Mouse (Mus musculus) bone marrow macrophage, adult 2 months (primary cell): ENCODE results near the gene Hormad2.

Experiments
- CTCF ChIP-seq: IDR thresholded peaks from 2 replicates; pipeline ENCODE4 v1.5.1; 2012; ENCODE audit warnings: low read depth, mild to moderate bottlenecking, low read length, moderate library complexity
- POLR2A ChIP-seq: IDR thresholded peaks from 2 replicates; pipeline ENCODE4 v1.6.1; 2012; ENCODE audit warnings: mild to moderate bottlenecking, low read depth, low read length, borderline replicate concordance

DNA sequence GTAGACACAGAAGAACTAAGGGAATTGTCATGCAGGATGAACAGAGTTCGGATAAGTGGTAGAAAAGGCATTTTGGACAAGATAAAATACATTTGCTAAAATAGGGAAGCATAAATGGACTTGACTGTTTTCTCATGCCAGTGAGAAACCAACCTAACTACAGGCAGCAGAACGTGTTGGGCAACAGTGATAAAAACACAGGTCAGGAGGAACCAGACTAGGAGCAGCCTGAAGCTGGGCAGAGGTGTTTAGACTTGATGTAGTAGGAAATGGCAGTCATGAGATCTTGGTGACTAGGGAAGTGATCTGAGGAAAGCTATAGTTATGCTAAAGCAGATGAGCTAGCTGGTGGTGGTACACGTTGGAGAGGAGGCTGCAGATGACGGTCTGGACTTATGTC is 61.0 kb downstream of the Hormad2 start:
- TF ChIP-seq POLR2A (no peak), CTCF (no peak)
